Mouse (Mus musculus) embryo, embryonic 10 days (tissue): ENCODE data around the gene Arrdc2.
A peak's percentile ranks its signal among the peaks of the same experiment; 100 is the strongest.

Source experiments
- DNase-seq: peaks from one replicate; pipeline ENCODE4 v3.0.0-alpha.2; 2015; ENCODE audit warnings: low spot score

Arrdc2 gene

GRCm38 (mm10) chr8:70864712-70865221 lies 25.2 kb upstream of the Arrdc2 start:
- peak; percentile 83 for DNase-seq

- peak; percentile 45 for DNase-seq
Observed at GRCm38 (mm10) chr8:70863956-70864711, 24.6 kb upstream of the Arrdc2 start.

- peak; percentile 52 for DNase-seq
Observed at GRCm38 (mm10) chr8:70862824-70863641, 23.5 kb upstream of the Arrdc2 start, which contains the start of gene Kcnn1. TSS of gene Kcnn1 (minus strand) at chr8:70863258.

- DNase-seq, result no peak
Observed at GRCm38 (mm10) chr8:70857516-70857915, 18.0 kb upstream of the Arrdc2 start.

GRCm38 (mm10) chr8:70856541-70857197 lies 17.1 kb upstream of the Arrdc2 start:
- DNase-seq, result peak; percentile 69

- no peak for DNase-seq
Observed at GRCm38 (mm10) chr8:70856028-70856427, 16.5 kb upstream of the Arrdc2 start.

GRCm38 (mm10) chr8:70853863-70854262 lies 14.3 kb upstream of the Arrdc2 start:
- no peak for DNase-seq

GRCm38 (mm10) chr8:70852595-70853231 lies 13.2 kb upstream of the Arrdc2 start:
- DNase-seq, result no peak

GRCm38 (mm10) chr8:70851837-70852236 lies 12.3 kb upstream of the Arrdc2 start:
- DNase-seq, result no peak

GRCm38 (mm10) chr8:70850947-70851346 lies 11.4 kb upstream of the Arrdc2 start:
- no peak for DNase-seq

DNA sequence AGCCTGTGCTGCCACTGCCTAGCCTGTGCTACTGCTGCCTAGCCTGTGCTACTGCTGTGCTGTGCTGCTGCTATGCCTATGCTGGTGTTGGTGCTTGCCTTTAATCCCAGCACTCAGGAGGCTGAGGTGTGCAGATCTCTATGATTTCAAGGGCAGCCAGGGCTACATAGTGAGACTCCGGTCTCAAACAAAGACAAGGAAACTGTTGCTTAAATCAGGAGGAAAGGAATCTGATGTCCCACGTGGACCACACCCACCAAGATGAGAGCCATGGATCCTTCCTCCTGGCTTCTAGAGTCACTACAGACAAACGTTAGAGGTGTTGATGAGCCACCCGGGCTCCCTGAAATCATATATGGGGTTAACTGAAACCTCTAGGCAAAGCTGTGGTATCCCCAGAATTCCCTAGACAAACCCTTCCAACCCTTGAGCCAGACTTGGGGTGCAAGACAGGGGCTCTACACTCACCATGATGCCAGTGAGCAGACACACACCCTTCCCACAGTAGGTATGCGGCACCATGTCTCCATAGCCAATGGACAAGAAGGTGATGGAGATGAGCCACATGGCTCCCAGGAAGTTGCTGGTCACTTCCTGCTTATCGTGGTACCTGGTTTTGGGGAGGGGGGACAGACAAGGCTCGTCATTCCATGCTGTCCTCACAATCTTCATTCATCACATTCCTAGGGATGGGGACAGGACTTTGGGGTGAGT lies 10.8 kb upstream of the Arrdc2 start:
- DNase-seq, result no peak

DNA sequence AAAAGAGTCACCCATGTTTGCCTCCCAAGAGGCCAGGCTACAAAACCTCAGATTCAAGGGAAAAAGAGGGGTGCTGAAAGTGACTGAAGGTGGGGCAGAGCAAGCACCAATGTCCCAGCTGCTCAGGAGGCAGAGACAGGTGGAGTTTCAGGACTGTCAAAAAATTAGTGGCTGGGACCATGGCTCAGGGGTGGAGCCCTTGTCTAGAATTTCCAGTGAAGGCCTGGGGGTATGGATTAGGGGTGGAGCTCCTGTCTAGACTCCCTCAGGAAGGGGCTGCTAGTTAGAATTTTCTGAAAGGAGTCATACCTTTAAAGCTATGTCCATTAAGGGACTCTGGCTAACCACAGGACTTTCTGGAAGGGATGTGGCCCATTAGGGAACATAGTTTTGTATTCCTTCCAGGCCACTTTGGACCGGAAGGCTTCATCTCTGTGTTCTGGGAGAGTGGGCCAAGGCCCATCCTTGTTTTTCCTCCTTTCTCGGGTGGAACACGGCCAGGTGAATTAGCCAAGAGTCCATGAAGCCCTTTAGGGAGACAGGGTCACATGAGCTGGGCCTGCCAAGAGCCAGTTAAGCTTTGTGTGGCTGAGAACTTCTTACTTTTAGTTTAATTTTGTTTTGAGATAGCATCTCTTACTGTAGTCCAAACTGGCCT lies 9.9 kb upstream of the Arrdc2 start:
- no peak for DNase-seq

DNA sequence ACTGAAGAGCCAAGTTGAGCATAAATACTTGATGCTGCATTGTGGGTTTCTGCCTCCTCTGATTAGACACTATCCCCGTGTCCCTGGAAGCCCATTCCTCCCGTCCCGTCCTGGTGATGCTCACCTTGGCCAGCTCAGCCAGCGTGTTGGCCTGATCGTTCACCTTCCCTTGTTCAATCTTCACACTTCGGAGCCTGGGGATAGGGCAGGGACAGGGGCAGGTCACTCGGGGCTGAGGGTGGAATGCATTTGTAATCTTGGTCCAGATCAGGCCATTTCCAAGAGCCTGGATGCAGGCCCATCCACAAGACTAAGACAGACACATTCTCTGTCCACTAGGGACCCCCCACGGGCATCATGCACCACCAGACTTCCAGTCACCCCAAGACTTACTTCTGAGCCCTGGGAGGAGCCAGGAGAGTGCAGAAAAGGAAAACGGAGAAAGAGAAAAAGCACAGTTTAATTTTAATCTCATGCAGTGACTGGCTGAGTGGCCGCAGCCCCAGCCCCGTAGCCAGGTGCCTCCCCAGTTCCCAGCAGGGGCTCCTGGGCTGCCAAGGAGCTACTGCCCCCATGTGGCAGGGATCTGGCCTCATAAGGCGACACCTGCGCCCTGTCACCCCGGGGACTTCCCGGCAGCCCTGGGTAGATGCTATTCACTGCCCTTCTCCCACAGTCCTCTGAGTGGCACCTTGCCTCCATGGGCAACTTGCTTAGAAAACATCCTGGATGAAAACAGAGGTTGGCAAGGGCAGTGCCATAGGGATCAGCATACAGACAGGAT lies 7.0 kb upstream of the Arrdc2 start:
- no peak for DNase-seq

- no peak for DNase-seq
Observed at GRCm38 (mm10) chr8:70845108-70845507, 5.6 kb upstream of the Arrdc2 start.

DNA sequence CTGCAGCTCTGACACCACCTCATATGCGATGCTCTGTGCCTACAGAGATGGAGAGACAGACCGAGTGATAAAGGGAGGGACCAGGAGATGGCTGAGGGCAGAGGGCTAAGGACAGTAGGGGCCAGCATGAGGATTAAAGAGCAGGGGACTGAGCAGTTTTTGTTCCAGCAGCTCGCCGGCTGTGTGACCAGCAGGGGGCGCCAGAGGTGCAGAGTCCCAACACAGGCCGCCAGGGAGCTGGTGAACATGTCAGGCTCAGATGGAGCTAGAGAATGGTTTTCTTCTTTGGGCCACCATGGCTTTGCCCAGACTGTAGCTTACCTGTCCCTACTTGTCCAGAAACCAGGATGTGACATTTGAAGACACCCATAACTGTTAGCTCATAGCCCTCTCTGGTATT lies 5.0 kb upstream of the Arrdc2 start:
- peak; percentile 93 for DNase-seq

GRCm38 (mm10) chr8:70843941-70844340 lies 4.4 kb upstream of the Arrdc2 start:
- no peak for DNase-seq

- no peak for DNase-seq
Observed at GRCm38 (mm10) chr8:70843214-70843773, 3.8 kb upstream of the Arrdc2 start.

DNA sequence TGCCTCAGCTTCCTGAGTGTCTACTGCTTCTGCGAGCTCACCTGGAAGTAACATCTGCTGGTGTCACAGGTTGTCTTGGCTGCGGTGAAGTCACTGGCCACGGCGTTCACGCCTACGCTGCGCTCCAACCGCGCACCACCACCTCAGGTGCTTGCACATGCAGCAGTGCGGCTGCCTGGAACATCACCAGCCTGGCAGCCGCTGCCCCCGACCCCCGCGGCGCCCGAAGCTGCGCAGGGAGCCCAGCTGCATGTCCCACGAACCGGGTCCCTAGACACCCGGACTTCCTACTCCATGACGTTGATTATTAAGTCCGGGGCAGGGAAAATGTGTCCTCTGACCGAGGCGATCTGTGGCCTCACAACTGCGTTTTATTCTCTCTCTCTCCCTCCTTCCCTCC lies 3.0 kb upstream of the Arrdc2 start:
- DNase-seq, result no peak
